26 mouse cellular contexts compared by ENCODE assay signal in the genomic region with DNA sequence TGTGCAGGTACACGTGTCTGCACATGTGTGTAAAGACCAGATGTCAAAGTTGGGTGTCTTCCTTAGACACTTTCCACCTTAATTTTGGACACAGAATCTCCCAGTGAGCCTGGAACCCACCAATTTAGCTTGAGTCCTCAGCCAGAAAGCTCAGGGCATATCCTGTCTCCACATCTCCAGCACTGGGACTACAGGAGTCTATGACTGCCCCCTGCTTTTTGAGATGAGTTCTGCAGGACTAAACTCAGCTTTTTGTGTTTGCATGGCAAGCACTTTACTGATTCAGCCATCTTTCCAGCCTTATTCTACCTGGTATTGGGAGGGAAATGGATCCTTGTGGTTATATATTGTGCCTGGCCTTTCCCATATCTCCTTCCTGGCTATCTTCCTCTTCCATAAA. TPM values are rescaled to one million over a fixed set of nuclear protein-coding genes. Genes with fewer than 3 reads are reported as not detected.
A peak's percentile ranks its signal among the peaks of the same experiment; 100 is the strongest.
DNase-seq lines count a peak whose midpoint lies in the region; ATAC-seq and TF ChIP-seq lines count a peak whose summit lies in the region.
"Had no signal": no experiment of that assay in that cellular context is flagged by ENCODE, and none has a peak within 500 bp of the region (broad histone marks: within the 10 kb centered on the region; RNA-seq: fewer than 3 reads in every experiment).

No protein-coding gene starts in this region.

- H3K36me3 ChIP-seq in lung, embryonic 14.5 days (ENCODE audit: insufficient read depth), result no peaks in the 10 kb centered on the region
- H3K36me3 ChIP-seq: forebrain, embryonic 10.5 days; G1E; hindbrain, embryonic 13.5 days; limb, embryonic 15.5 days; midbrain, embryonic 10.5 days; neural tube, embryonic 15.5 days; stomach, embryonic 15.5 days had no signal

- 68% methylated on average over 1 of the region's 1 CpGs for WGBS in lung, embryonic 14.5 days

- TF ChIP-seq CTCF in lung, embryonic 14.5 days (IDR thresholded peaks at IDR 0.05; ENCODE audit: low read depth), result peak; percentile 40

- peak; percentile 72; the same call in 1 of the 2 replicates for ATAC-seq in frontal cortex, adult (ENCODE audit: low TSS enrichment)
- ATAC-seq in lung, embryonic 14.5 days (ENCODE audit: insufficient read depth), result no peak

- no peaks in the 10 kb centered on the region for H3K9me3 ChIP-seq in lung, embryonic 14.5 days (ENCODE audit: low read depth, low read length)
- H3K9me3 ChIP-seq: forebrain, embryonic 10.5 days; hindbrain, embryonic 13.5 days; limb, embryonic 15.5 days; midbrain, embryonic 10.5 days; neural tube, embryonic 15.5 days; stomach, embryonic 15.5 days had no signal

- no peak overlapping the region for H3K9ac ChIP-seq in lung, embryonic 14.5 days
- H3K9ac ChIP-seq: forebrain, postnatal 0 days; hindbrain, embryonic 13.5 days; limb, embryonic 15.5 days; liver, embryonic 14.5 days; neural tube, embryonic 15.5 days; stomach, embryonic 15.5 days had no signal

- no peak for DNase-seq in frontal cortex, postnatal 25 days (ENCODE audit: low spot score in 2 of 2)
- peak; percentile 39 for DNase-seq in lung, embryonic 14.5 days
- no peak for DNase-seq in lung, postnatal 14 days
- peak; percentile 8 for DNase-seq in ES-CJ7 (ENCODE audit: low read depth, low spot score)
- no peak for DNase-seq in cerebellum, adult 18-20 months
- no peak for DNase-seq in B cell, adult 2 months
- DNase-seq: adrenal gland, adult 2 months; cerebellum, adult 2 months; forebrain, postnatal 0 days; gastrocnemius, postnatal 36 days; heart, adult 2 months; kidney, adult 9 months; kidney, postnatal 36 days; left cerebral cortex, postnatal 4 days; right cerebral cortex, adult 18-20 months; thymus, adult 18-20 months; thymus, postnatal 4 days had no signal

- no peak overlapping the region for H3K27ac ChIP-seq in lung, embryonic 14.5 days (ENCODE audit: low read depth)
- H3K27ac ChIP-seq: forebrain, embryonic 10.5 days; heart, adult 2 months; hindbrain, embryonic 13.5 days; limb, embryonic 15.5 days; liver, embryonic 14.5 days; midbrain, embryonic 10.5 days; neural tube, embryonic 15.5 days; stomach, embryonic 15.5 days had no signal

- no peaks in the 10 kb centered on the region for H3K27me3 ChIP-seq in lung, embryonic 14.5 days (ENCODE audit: insufficient read depth, low read length)
- H3K27me3 ChIP-seq: hindbrain, embryonic 13.5 days; limb, embryonic 15.5 days; neural tube, embryonic 15.5 days; stomach, embryonic 15.5 days had no signal

- H3K4me2 ChIP-seq in lung, embryonic 14.5 days, result no peak overlapping the region
- H3K4me2 ChIP-seq: hindbrain, embryonic 13.5 days; limb, embryonic 15.5 days; neural tube, embryonic 15.5 days; stomach, embryonic 15.5 days had no signal

- H3K4me1 ChIP-seq in lung, embryonic 14.5 days (ENCODE audit: insufficient read depth), result no peaks in the 10 kb centered on the region
- H3K4me1 ChIP-seq: limb, embryonic 15.5 days; stomach, embryonic 15.5 days had no signal

- H3K4me3 ChIP-seq in lung, embryonic 14.5 days (ENCODE audit: low read depth, low read length), result no peak overlapping the region
- H3K4me3 ChIP-seq: forebrain, embryonic 10.5 days; heart, adult 2 months; hindbrain, embryonic 13.5 days; limb, embryonic 15.5 days; midbrain, embryonic 10.5 days; neural tube, embryonic 15.5 days; stomach, embryonic 15.5 days had no signal

RNA-seq across cellular contexts. Expression of a gene that starts 36.3 kb away (rescaled TPM):
- 14.5 and 15.6 TPM in 2 replicates for polyA plus RNA-seq in lung, embryonic 14.5 days (2014; fragmentation: Nextera tagmentation; extraction: Ambion mirVana)
- polyA plus RNA-seq: G1E had no signal

Comparison
In these comparisons a context has a peak if more than half of its experiments do, and no peak if none do; other contexts are left out.
1. DNase-seq: peak in lung, embryonic 14.5 days (single experiment) and ES-CJ7 (single experiment); none in frontal cortex, postnatal 25 days (0 of 2), lung, postnatal 14 days (single experiment), cerebellum, adult 18-20 months (0 of 2) and B cell, adult 2 months (0 of 2).